Mouse (Mus musculus): ENCODE measurements at regions not wholly inside any gene's neighbourhood (a gene's known extent, or its start where the extent isn't known, plus 50 kb on each side); places are given as distances from the start of the nearest gene placed in this dataset.

DNA sequence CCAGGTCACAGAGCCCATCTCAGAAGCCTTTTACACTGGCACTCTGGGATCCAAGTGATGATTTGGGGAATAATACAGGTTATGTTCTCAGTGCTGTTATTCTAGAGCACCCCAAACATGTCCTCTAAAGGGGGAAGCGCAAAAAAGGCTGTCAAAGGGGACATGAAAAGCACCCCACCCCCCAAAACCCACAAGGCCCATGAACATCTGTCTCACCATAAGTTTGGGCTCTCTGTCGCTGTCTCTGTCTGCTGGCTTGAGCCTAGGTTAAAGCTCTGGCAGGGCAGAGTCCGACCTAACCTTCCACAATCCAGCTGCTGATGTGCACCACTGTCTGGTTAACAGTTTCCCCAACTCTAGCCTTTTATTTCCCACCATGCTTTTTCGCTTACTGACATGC lies 241.3 kb upstream of the Tle3 start:
- H3K9me3 ChIP-seq (ENCODE audit: low read length): 0 out of 2 replicates have a peak, but pooled peaks cover 4% of the 10 kb centered on the region
- TF ChIP-seq CTCF (conservative IDR thresholded peaks at IDR 0.05; ENCODE audit: low read length) (no peak), POU5F1 (IDR thresholded peaks at IDR 0.05; ENCODE audit: borderline replicate concordance, low read length) (no peak)
- H3K36me3 ChIP-seq (ENCODE audit: insufficient read depth, low read length): no peaks in the 10 kb centered on the region

DNA sequence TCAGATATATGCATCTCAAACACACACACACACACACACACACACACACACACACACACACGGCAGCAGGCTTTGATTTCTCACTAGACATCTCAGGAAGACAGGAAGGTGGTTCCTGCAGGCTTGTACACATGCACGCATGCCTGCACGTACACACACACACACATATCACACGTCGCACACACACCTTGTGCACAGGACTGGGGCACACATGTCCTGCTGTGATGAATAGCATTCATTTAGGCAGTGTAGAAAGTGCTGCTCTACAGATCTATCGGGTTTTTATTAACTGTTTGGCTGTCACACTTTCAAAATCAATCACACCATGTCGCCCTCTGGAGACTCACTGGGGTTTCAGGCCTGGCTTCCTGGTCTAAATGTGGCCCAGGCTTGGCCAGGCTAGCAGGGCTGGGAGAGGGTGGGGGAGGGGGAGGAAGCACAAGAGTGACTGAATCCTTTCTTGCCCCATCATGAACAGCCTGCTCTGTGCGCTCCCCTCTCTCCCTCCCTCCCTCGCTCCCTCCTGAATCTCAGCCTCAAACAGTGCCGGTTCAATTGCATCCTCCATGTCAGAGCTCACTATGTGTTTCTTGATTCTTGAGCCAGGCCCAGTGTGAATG lies 236.8 kb upstream of the Tle3 start:
- no peak for TF ChIP-seq POU5F1 (IDR thresholded peaks at IDR 0.05; ENCODE audit: borderline replicate concordance, low read length)
- no peak for TF ChIP-seq CTCF (conservative IDR thresholded peaks at IDR 0.05; ENCODE audit: low read length)
- no peak for TF ChIP-seq NANOG (IDR thresholded peaks at IDR 0.05; ENCODE audit: borderline replicate concordance, low read length)
- Histone ChIP-seq H3K36me3 (ENCODE audit: insufficient read depth, low read length) (no peaks in the 10 kb centered on the region), H3K4me3 (replicated peaks; ENCODE audit: low read length) (no peak overlapping the region)

More for the DNA sequence above, 241.3 kb upstream of the Tle3 start:
- Histone ChIP-seq H3K4me3 (replicated peaks; ENCODE audit: low read length) (no peak overlapping the region), H3K27me3 (ENCODE audit: insufficient read depth, low read length) (peaks cover 8% of the 10 kb centered on the region), H3K4me1 (replicated peaks; ENCODE audit: low read depth, low read length) (peaks cover 38% of the 10 kb centered on the region)

DNA sequence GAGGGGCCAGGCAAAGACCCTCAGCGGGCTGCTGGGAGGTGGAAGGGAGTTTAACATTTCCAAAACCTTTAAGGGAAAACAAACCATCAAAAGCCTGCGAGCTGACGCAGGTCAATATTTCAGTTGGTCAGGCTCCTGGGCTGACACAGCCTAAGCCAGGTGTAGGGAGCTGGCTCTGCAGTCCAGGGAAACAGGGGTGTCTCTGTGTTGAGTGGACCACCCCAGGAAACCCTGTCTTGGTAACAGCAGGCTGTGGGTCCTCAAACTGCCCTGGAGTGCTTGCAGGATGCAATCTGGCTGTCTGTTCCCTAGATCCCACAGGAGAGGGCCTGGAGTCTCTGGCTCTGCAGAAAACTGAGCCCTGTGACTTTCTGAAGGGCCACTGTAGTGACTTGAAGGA lies 236.2 kb upstream of the Tle3 start:
- Histone ChIP-seq H3K27me3 (ENCODE audit: insufficient read depth, low read length) (peaks cover 8% of the 10 kb centered on the region), H3K9me3 (ENCODE audit: low read length) (no peaks in the 10 kb centered on the region), H3K4me3 (replicated peaks; ENCODE audit: low read length) (no peak overlapping the region), H3K4me1 (replicated peaks; ENCODE audit: low read depth, low read length) (peaks cover 27% of the 10 kb centered on the region), H3K36me3 (ENCODE audit: insufficient read depth, low read length) (no peaks in the 10 kb centered on the region)
- TF ChIP-seq CTCF (conservative IDR thresholded peaks at IDR 0.05; ENCODE audit: low read length): no peak
- TF ChIP-seq POU5F1 (IDR thresholded peaks at IDR 0.05; ENCODE audit: borderline replicate concordance, low read length): no peak
- no peak for TF ChIP-seq NANOG (IDR thresholded peaks at IDR 0.05; ENCODE audit: borderline replicate concordance, low read length)

More for the DNA sequence above, 236.8 kb upstream of the Tle3 start:
- H3K4me1 ChIP-seq (replicated peaks; ENCODE audit: low read depth, low read length): peaks cover 32% of the 10 kb centered on the region
- peaks cover 8% of the 10 kb centered on the region for H3K27me3 ChIP-seq (ENCODE audit: insufficient read depth, low read length)
- H3K9me3 ChIP-seq (ENCODE audit: low read length): no peaks in the 10 kb centered on the region

DNA sequence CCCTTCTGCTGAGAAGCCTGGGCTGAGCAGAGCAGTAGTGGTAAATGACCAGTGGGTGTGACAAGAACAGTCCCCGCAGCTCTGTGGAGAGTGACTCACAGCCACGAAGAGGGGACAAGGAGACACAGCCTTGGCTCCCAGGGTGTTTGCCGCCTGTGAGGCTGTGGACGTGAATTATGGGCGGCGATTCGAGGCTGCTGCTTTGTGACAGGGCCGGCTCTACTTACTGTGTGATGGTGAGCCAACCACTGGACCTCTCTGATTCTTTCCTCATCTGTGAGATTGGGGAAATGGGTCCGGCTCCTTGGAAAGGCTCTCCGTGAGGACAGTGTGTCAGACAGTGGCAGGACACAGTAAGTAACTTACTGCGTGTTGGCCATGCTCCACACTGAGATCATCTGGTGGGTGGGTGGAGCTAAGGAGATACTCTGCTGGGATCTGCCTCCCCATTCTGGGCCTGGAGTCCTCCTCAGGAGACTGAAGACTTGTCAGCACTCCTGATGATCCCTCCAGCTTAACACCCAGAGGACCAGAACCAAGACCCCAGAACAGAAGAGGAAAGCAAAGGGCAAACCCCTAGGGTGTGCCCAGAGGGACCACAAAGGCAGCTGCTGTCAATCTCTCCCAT lies 233.3 kb upstream of the Tle3 start:
- no peak for TF ChIP-seq POU5F1 (IDR thresholded peaks at IDR 0.05; ENCODE audit: borderline replicate concordance, low read length)
- TF ChIP-seq NANOG (IDR thresholded peaks at IDR 0.05; ENCODE audit: borderline replicate concordance, low read length): no peak
- TF ChIP-seq CTCF (conservative IDR thresholded peaks at IDR 0.05; ENCODE audit: low read length): no peak
- Histone ChIP-seq H3K4me3 (replicated peaks; ENCODE audit: low read length) (no peak overlapping the region), H3K36me3 (ENCODE audit: insufficient read depth, low read length) (no peaks in the 10 kb centered on the region), H3K27me3 (ENCODE audit: insufficient read depth, low read length) (no peaks in the 10 kb centered on the region; the same call in 1 of the 2 replicates), H3K9me3 (ENCODE audit: low read length) (no peaks in the 10 kb centered on the region), H3K4me1 (replicated peaks; ENCODE audit: low read depth, low read length) (peaks cover 25% of the 10 kb centered on the region)

DNA sequence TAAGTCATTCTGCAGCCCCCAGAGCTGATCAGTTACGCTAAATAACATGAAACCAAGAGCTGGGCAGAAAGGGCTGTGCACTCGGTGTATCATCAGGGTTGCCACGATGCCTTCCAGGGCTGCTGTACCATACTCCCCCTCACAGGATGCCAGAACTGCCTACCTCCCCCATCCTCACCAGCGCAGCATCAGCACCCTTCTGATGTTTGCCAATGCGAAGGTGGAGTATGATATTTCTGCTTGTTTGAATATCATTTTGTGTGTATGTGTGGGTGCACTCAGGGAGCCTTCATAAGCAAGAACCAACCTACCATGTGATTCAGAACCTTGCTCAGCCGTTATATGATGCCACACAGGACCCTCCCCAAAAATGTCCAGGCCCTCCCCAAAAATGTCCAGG lies 229.1 kb upstream of the Tle3 start:
- no peaks in the 10 kb centered on the region for H3K9me3 ChIP-seq (ENCODE audit: low read length)
- H3K4me3 ChIP-seq (replicated peaks; ENCODE audit: low read length): no peak overlapping the region
- no peaks in the 10 kb centered on the region for H3K36me3 ChIP-seq (ENCODE audit: insufficient read depth, low read length)
- TF ChIP-seq NANOG (IDR thresholded peaks at IDR 0.05; ENCODE audit: borderline replicate concordance, low read length) (no peak), POU5F1 (IDR thresholded peaks at IDR 0.05; ENCODE audit: borderline replicate concordance, low read length) (no peak), CTCF (conservative IDR thresholded peaks at IDR 0.05; ENCODE audit: low read length) (no peak)
- peaks cover 8% of the 10 kb centered on the region for H3K4me1 ChIP-seq (replicated peaks; ENCODE audit: low read depth, low read length)
- no peaks in the 10 kb centered on the region for H3K27me3 ChIP-seq (ENCODE audit: insufficient read depth, low read length)

DNA sequence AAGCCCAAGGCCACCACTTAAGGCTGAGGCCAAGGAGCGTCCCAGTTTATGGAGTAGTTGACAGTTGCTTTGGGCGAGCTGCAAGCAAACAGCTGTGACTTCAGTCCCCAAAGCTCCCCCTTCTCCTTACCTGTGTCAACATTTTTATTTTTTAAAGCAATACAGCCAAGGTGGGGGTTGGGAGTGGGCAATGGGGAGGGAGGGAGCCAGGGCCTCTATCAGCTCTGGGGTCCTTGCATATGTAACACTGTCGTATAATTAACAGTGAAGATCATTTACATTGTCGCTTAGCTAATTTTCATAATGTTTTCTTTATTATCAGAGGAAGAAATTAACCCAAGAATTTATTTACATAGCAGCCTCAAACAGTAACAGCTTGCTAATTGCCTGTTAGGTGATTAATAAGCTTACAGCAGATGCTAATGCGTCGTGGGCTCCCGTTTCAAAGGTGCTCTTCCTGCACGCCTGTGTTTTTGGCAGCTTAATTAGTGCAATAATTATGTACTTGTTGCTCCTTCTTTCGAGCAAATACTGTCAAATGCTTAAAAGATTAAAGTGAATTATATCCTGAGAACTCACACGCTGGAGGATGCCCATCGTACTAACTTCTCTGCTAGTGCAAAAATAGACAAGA lies 227.4 kb upstream of the Tle3 start:
- Histone ChIP-seq H3K9me3 (ENCODE audit: low read length) (no peaks in the 10 kb centered on the region), H3K27me3 (ENCODE audit: insufficient read depth, low read length) (no peaks in the 10 kb centered on the region), H3K4me1 (replicated peaks; ENCODE audit: low read depth, low read length) (no peaks in the 10 kb centered on the region), H3K36me3 (ENCODE audit: insufficient read depth, low read length) (no peaks in the 10 kb centered on the region), H3K4me3 (replicated peaks; ENCODE audit: low read length) (no peak overlapping the region)
- TF ChIP-seq CTCF (conservative IDR thresholded peaks at IDR 0.05; ENCODE audit: low read length) (no peak), NANOG (IDR thresholded peaks at IDR 0.05; ENCODE audit: borderline replicate concordance, low read length) (no peak), POU5F1 (IDR thresholded peaks at IDR 0.05; ENCODE audit: borderline replicate concordance, low read length) (no peak)

DNA sequence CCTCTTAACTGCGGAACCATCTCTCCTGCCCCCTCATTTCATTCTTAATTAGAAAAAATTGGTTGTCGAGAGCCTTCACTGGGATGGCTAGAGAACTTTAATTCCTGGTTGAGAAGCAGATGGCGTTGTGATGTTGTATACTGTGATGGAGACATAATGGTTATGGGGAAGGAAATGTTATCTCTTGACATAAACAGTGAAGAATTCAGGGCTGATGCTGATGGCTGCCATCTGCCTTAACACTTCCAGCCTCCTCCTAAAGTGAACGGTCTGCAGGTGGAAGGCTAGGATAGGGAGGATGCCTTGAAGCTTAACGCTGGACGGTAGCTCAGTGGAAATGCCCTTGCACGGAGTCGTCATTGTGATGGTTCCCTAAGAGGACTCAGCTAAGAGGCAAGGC lies 226.4 kb upstream of the Tle3 start:
- no peaks in the 10 kb centered on the region for H3K4me1 ChIP-seq (replicated peaks; ENCODE audit: low read depth, low read length)
- no peaks in the 10 kb centered on the region for H3K9me3 ChIP-seq (ENCODE audit: low read length)
- no peaks in the 10 kb centered on the region for H3K36me3 ChIP-seq (ENCODE audit: insufficient read depth, low read length)
- no peaks in the 10 kb centered on the region for H3K27me3 ChIP-seq (ENCODE audit: insufficient read depth, low read length)
- no peak overlapping the region for H3K4me3 ChIP-seq (replicated peaks; ENCODE audit: low read length)
- TF ChIP-seq POU5F1 (IDR thresholded peaks at IDR 0.05; ENCODE audit: borderline replicate concordance, low read length) (no peak), NANOG (IDR thresholded peaks at IDR 0.05; ENCODE audit: borderline replicate concordance, low read length) (no peak), CTCF (conservative IDR thresholded peaks at IDR 0.05; ENCODE audit: low read length) (no peak)

DNA sequence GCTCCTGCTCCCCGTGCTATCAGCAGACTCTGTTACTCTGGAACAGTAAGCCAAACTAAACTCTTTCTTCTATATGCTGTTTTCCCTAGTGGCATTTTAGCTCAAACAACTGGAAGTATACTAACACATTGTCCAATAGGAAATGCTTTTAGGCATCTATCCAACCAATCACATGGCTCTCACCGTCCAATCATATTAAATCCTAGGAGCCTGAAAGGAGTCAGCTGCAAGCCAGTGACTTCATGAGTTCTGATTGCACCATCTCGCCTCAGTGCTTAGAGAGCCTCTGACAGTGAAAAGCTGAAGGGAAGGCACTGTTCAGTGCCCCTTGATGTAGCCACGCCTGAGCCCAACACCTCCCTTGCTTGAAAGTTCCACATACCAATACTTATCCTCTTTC lies 221.0 kb upstream of the Tle3 start:
- no peaks in the 10 kb centered on the region for H3K9me3 ChIP-seq (ENCODE audit: low read length)
- H3K27me3 ChIP-seq (ENCODE audit: insufficient read depth, low read length): peaks cover 5% of the 10 kb centered on the region; the same call in 1 of the 2 replicates
- TF ChIP-seq CTCF (conservative IDR thresholded peaks at IDR 0.05; ENCODE audit: low read length) (no peak), POU5F1 (IDR thresholded peaks at IDR 0.05; ENCODE audit: borderline replicate concordance, low read length) (no peak), NANOG (IDR thresholded peaks at IDR 0.05; ENCODE audit: borderline replicate concordance, low read length) (no peak)
- no peaks in the 10 kb centered on the region for H3K36me3 ChIP-seq (ENCODE audit: insufficient read depth, low read length)
- peaks cover 8% of the 10 kb centered on the region; the same call in 1 of the 2 replicates for H3K4me1 ChIP-seq (replicated peaks; ENCODE audit: low read depth, low read length)
- H3K4me3 ChIP-seq (replicated peaks; ENCODE audit: low read length): no peak overlapping the region
